In the genomic region with DNA sequence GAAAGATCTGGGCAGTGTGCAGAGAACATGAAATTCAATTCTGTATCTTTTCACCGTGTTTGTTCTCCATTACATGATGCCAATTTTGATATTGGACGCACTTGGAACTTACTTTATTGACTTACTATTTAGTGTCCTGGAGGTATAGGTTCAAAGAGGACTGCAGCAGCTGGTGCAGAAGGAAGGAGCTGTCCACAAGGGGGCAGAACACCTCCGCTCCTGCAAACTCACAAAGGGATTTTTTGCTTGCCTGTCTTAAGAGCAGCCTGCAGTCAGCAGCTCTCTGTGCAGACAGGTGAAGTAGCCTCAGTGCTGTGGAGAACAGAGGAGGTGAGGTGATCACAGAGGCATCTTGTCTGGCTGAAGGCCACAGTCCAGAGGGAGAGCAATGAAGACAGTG, we compare ENCODE assay signal across 10 mouse cellular contexts.
DNase-seq lines count a peak whose midpoint lies in the region; ATAC-seq lines count a peak whose summit lies in the region.
"Had no signal": no experiment of that assay in that cellular context is flagged by ENCODE, and none has a peak within 500 bp of the region (broad histone marks: within the 10 kb centered on the region; RNA-seq: fewer than 3 reads in every experiment).

No protein-coding gene starts in this region.

- H3K4me2 ChIP-seq in midbrain, embryonic 14.5 days (ENCODE audit: low read length), result no peak overlapping the region
- H3K4me2 ChIP-seq in midbrain, embryonic 16.5 days (ENCODE audit: low read length), result no peak overlapping the region
- no peak overlapping the region for H3K4me2 ChIP-seq in forebrain, embryonic 12.5 days
- H3K4me2 ChIP-seq: midbrain, embryonic 12.5 days had no signal

- H3K9ac ChIP-seq in midbrain, embryonic 14.5 days (replicated peaks; ENCODE audit: low read length), result no peak overlapping the region
- H3K9ac ChIP-seq in midbrain, embryonic 16.5 days (ENCODE audit: low read depth, low read length), result no peak overlapping the region
- H3K9ac ChIP-seq in forebrain, embryonic 12.5 days, result no peak overlapping the region
- H3K9ac ChIP-seq: midbrain, embryonic 12.5 days had no signal

- no peaks in the 10 kb centered on the region for H3K9me3 ChIP-seq in heart, embryonic 10.5 days
- no peaks in the 10 kb centered on the region for H3K9me3 ChIP-seq in midbrain, embryonic 14.5 days (ENCODE audit: control insufficient read depth, low read length)
- no peaks in the 10 kb centered on the region; the same call in 1 of the 2 replicates for H3K9me3 ChIP-seq in midbrain, embryonic 16.5 days (replicated peaks; ENCODE audit: control insufficient read depth, low read length, poor library complexity, severe bottlenecking)
- H3K9me3 ChIP-seq in forebrain, embryonic 12.5 days, result 0 out of 2 replicates have a peak, but pooled peaks cover 6% of the 10 kb centered on the region

- no peaks in the 10 kb centered on the region for H3K4me1 ChIP-seq in heart, embryonic 10.5 days
- no peaks in the 10 kb centered on the region for H3K4me1 ChIP-seq in midbrain, embryonic 14.5 days (ENCODE audit: control insufficient read depth, insufficient read depth, low read length)
- no peaks in the 10 kb centered on the region for H3K4me1 ChIP-seq in midbrain, embryonic 16.5 days (ENCODE audit: control insufficient read depth, insufficient read depth, low read length)
- no peaks in the 10 kb centered on the region for H3K4me1 ChIP-seq in forebrain, embryonic 12.5 days
- H3K4me1 ChIP-seq: midbrain, embryonic 12.5 days had no signal

- H3K27ac ChIP-seq in heart, embryonic 10.5 days, result no peak overlapping the region
- no peak overlapping the region for H3K27ac ChIP-seq in midbrain, embryonic 14.5 days (replicated peaks; ENCODE audit: low read depth, low read length)
- no peak overlapping the region for H3K27ac ChIP-seq in midbrain, embryonic 16.5 days (ENCODE audit: low read length)
- H3K27ac ChIP-seq in forebrain, embryonic 12.5 days, result no peak overlapping the region
- H3K27ac ChIP-seq: midbrain, embryonic 12.5 days had no signal

- no peak overlapping the region for H3K4me3 ChIP-seq in heart, embryonic 10.5 days
- no peak overlapping the region for H3K4me3 ChIP-seq in midbrain, embryonic 14.5 days (replicated peaks; ENCODE audit: low read depth, low read length)
- H3K4me3 ChIP-seq in midbrain, embryonic 16.5 days (ENCODE audit: low read depth, low read length), result no peak overlapping the region
- no peak overlapping the region for H3K4me3 ChIP-seq in forebrain, embryonic 12.5 days (replicated peaks)
- H3K4me3 ChIP-seq: midbrain, embryonic 12.5 days had no signal

- DNase-seq in heart, adult 11 months, result peak; percentile 48
- no peak for DNase-seq in heart, embryonic 10.5 days (ENCODE audit: low spot score)
- DNase-seq in midbrain, embryonic 14.5 days, result peak; percentile 0
- DNase-seq in kidney, postnatal 10 days, result peak; percentile 13
- DNase-seq in thymus, postnatal 36 days, result peak; percentile 59 to 61
- no peak for DNase-seq in testis, postnatal 10 days (ENCODE audit: low spot score)
- DNase-seq: heart, postnatal 36 days had no signal

- no peak for ATAC-seq in midbrain, embryonic 14.5 days (ENCODE audit: low FRiP score, low TSS enrichment)
- ATAC-seq in midbrain, embryonic 16.5 days, result no peak
- ATAC-seq in forebrain, embryonic 12.5 days (ENCODE audit: low FRiP score), result no peak

- H3K36me3 ChIP-seq in heart, embryonic 10.5 days, result no peaks in the 10 kb centered on the region
- H3K36me3 ChIP-seq in midbrain, embryonic 14.5 days (ENCODE audit: control insufficient read depth, insufficient read depth, low read length), result no peaks in the 10 kb centered on the region
- no peaks in the 10 kb centered on the region for H3K36me3 ChIP-seq in midbrain, embryonic 16.5 days (ENCODE audit: control insufficient read depth, insufficient read depth, low read length)
- H3K36me3 ChIP-seq in forebrain, embryonic 12.5 days (replicated peaks), result no peaks in the 10 kb centered on the region
- H3K36me3 ChIP-seq: midbrain, embryonic 12.5 days had no signal

- WGBS in heart, embryonic 10.5 days, result 44% methylated on average over 3 of the region's 3 CpGs
- 47% methylated on average over 3 of the region's 3 CpGs for WGBS in midbrain, embryonic 14.5 days
- 51% methylated on average over 3 of the region's 3 CpGs for WGBS in midbrain, embryonic 16.5 days
- 45% methylated on average over 3 of the region's 3 CpGs for WGBS in forebrain, embryonic 12.5 days

- no peaks in the 10 kb centered on the region for H3K27me3 ChIP-seq in heart, embryonic 10.5 days (ENCODE audit: insufficient read depth, poor library complexity, severe bottlenecking)
- no peaks in the 10 kb centered on the region for H3K27me3 ChIP-seq in midbrain, embryonic 14.5 days (ENCODE audit: control insufficient read depth, insufficient read depth, low read length)
- H3K27me3 ChIP-seq in midbrain, embryonic 16.5 days (ENCODE audit: control insufficient read depth, insufficient read depth, low read depth, low read length), result no peaks in the 10 kb centered on the region
- no peaks in the 10 kb centered on the region for H3K27me3 ChIP-seq in forebrain, embryonic 12.5 days
- H3K27me3 ChIP-seq: midbrain, embryonic 12.5 days had no signal

Comparison
In these comparisons a context has a peak if more than half of its experiments do, and no peak if none do; other contexts are left out.
1. DNase-seq: peak in heart, adult 11 months (single experiment), midbrain, embryonic 14.5 days (single experiment), kidney, postnatal 10 days (single experiment) and thymus, postnatal 36 days (2 of 2); none in heart, embryonic 10.5 days (single experiment) and testis, postnatal 10 days (single experiment).